Mouse (Mus musculus): ENCODE measurements around the gene Postn. TPM values are rescaled to one million over a fixed set of nuclear protein-coding genes. Genes with fewer than 3 reads are reported as not detected.

Postn gene
- 0.15 TPM in 1 of 2 replicates, not detected in the other for polyA plus RNA-seq (2012)

DNA sequence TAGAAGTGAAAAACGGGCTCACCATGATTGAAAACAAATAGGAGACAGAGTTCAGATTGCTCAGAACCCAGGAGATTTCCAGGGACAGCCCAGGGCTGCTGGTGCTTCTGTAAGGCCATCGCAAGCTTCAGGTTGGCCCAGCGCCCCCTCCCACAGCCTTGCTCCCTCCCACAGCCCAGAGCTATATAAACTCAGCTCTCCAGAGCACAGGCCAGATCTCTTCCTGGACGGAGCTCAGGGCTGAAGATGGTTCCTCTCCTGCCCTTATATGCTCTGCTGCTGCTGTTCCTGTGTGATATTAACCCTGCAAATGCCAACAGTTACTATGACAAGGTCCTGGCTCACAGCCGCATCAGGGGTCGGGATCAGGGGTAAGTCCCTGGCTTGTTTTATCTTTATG lies at the start of gene Postn:
Gene Postn, plus strand, starts transcription at position 213 of the 400 bp plus-strand sequence.

Other genes starting within 250 kb of the Postn start
- gene Trpc4, start 205.1 kb upstream of the Postn start, polyA plus RNA-seq (2012) = not detected in 2 replicates

Data from megakaryocyte-erythroid progenitor cell, adult 5 weeks (primary cell).